Mouse (Mus musculus) bone marrow macrophage, adult 2 months (primary cell): ENCODE data around the gene Cpa2. TPM values are rescaled to one million over a fixed set of nuclear protein-coding genes. Genes with fewer than 3 reads are reported as not detected.

Source experiments
- H3K27ac ChIP-seq: 2 replicates; pipeline ENCODE4 v1.5.1; 2012; ENCODE audit warnings: low read depth, low read length; ENCODE audit not compliant: insufficient read depth
- H3K4me1 ChIP-seq: 2 replicates; pipeline ENCODE4 v1.6.1; 2012; ENCODE audit warnings: low read length; ENCODE audit not compliant: control insufficient read depth, insufficient read depth
- H3K4me3 ChIP-seq: 2 replicates; pipeline ENCODE4 v1.5.1; 2012; ENCODE audit warnings: mild to moderate bottlenecking, low read length, moderate library complexity; ENCODE audit not compliant: insufficient read depth
- CTCF ChIP-seq: IDR thresholded peaks from 2 replicates; pipeline ENCODE4 v1.5.1; 2012; ENCODE audit warnings: low read depth, mild to moderate bottlenecking, low read length, moderate library complexity
- POLR2A ChIP-seq: IDR thresholded peaks from 2 replicates; pipeline ENCODE4 v1.6.1; 2012; ENCODE audit warnings: mild to moderate bottlenecking, low read depth, low read length, borderline replicate concordance
- polyA plus RNA-seq: library from polyadenylated mRNA; stranded (reverse); fragments of >200 nt; gene quantifications from 2 replicates; pipeline ENCODE4 v1.2.4, GENCODE M21; 2012; ENCODE audit not compliant: missing spikeins, insufficient read depth, insufficient read length

The Cpa2 gene
- polyA plus RNA-seq, 1 experiment = not detected

- no peak overlapping the region for H3K4me3 ChIP-seq
- no peaks in the 10 kb centered on the region for H3K4me1 ChIP-seq
- H3K27ac ChIP-seq = no peak overlapping the region
- TF ChIP-seq CTCF = no peak
- no peak for TF ChIP-seq POLR2A
Observed at GRCm38 (mm10) chr6:30600033-30600432, 58.7 kb downstream of the Cpa2 start.

- H3K4me1 ChIP-seq = no peaks in the 10 kb centered on the region
- no peak for TF ChIP-seq CTCF
- TF ChIP-seq POLR2A = no peak
- no peak overlapping the region for H3K27ac ChIP-seq
- no peak overlapping the region for H3K4me3 ChIP-seq
Observed at GRCm38 (mm10) chr6:30600995-30601394, 59.6 kb downstream of the Cpa2 start.

- TF ChIP-seq POLR2A = no peak
- TF ChIP-seq CTCF = no peak
- no peak overlapping the region for H3K27ac ChIP-seq
- no peak overlapping the region for H3K4me3 ChIP-seq
- H3K4me1 ChIP-seq = no peaks in the 10 kb centered on the region
Observed at GRCm38 (mm10) chr6:30604342-30604867, 63.0 kb downstream of the Cpa2 start.

- Histone ChIP-seq H3K4me1 (no peaks in the 10 kb centered on the region), H3K4me3 (no peak overlapping the region), H3K27ac (no peak overlapping the region)
- TF ChIP-seq POLR2A = no peak
Observed at GRCm38 (mm10) chr6:30605111-30605510, 63.7 kb downstream of the Cpa2 start.

- Histone ChIP-seq H3K27ac (no peak overlapping the region), H3K4me3 (no peak overlapping the region), H3K4me1 (no peaks in the 10 kb centered on the region)
- no peak for TF ChIP-seq CTCF
- no peak for TF ChIP-seq POLR2A
Observed at GRCm38 (mm10) chr6:30605672-30606071, 64.3 kb downstream of the Cpa2 start.

GRCm38 (mm10) chr6:30610710-30611109, 69.3 kb downstream of the Cpa2 start, which contains the start of gene Cpa5:
TSS of gene Cpa5 (plus strand) at chr6:30611010.
- no peak within 1 kb of the TSS for H3K4me3 ChIP-seq
- TF ChIP-seq POLR2A (no peak), CTCF (no peak)
- no peaks in the 10 kb centered on the region for H3K4me1 ChIP-seq
- H3K27ac ChIP-seq = no peak within 1 kb of the TSS

GRCm38 (mm10) chr6:30611212-30611611, 69.8 kb downstream of the Cpa2 start:
- H3K4me3 ChIP-seq = no peak overlapping the region
- peaks cover under 1% of the 10 kb centered on the region; the same call in 1 of the 2 replicates for H3K4me1 ChIP-seq
- TF ChIP-seq CTCF (no peak), POLR2A (no peak)
- H3K27ac ChIP-seq = no peak overlapping the region

Other genes starting within 250 kb of the Cpa2 start
- gene Ube2h, start 237.0 kb upstream of the Cpa2 start, polyA plus RNA-seq = 38.6 and 39.4 TPM in 2 replicates
- gene Zc3hc1, start 150.6 kb upstream of the Cpa2 start, polyA plus RNA-seq = 16.7 and 18.9 TPM in 2 replicates
- 17.3 and 18.1 TPM in 2 replicates for gene Klhdc10, start 139.7 kb upstream of the Cpa2 start, polyA plus RNA-seq
- gene Tmem209, start 31.8 kb upstream of the Cpa2 start, polyA plus RNA-seq = 23.9 and 31.8 TPM in 2 replicates
- gene Ssmem1, start 31.7 kb upstream of the Cpa2 start, polyA plus RNA-seq = not detected in 2 replicates
- not detected in 2 replicates for gene Cpa4, start 26.8 kb downstream of the Cpa2 start, polyA plus RNA-seq
- gene Cpa5, start 69.4 kb downstream of the Cpa2 start, polyA plus RNA-seq = not detected in 2 replicates
- not detected in 2 replicates for gene Cpa1, start 97.6 kb downstream of the Cpa2 start, polyA plus RNA-seq
- 2.3 and 4.4 TPM in 2 replicates for gene Cep41, start 152.2 kb downstream of the Cpa2 start, polyA plus RNA-seq
- not detected in 2 replicates for gene Mest, start 182.0 kb downstream of the Cpa2 start, polyA plus RNA-seq